Mouse (Mus musculus) neural tube, embryonic 12.5 days (tissue): Measurements from ENCODE around the gene Asb15. TPM values are rescaled to one million over a fixed set of nuclear protein-coding genes. Genes with fewer than 3 reads are reported as not detected.

Experiments used
- ATAC-seq: fragments of 200-750 bp; cut with Nextera tagmentation; 2 replicates; pipeline ENCODE4 v1.8.0; 2017; ENCODE audit warnings: low read depth, mild to moderate bottlenecking, moderate TSS enrichment, moderate library complexity; ENCODE audit not compliant: low FRiP score
- H3K27ac ChIP-seq: fragments of 300-500 bp; sonication (generic); 2 replicates; pipeline ENCODE4 v1.5.1; 2016
- H3K27me3 ChIP-seq: fragments of 300-500 bp; sonication (generic); replicated peaks from 2 replicates; pipeline ENCODE4 v1.6.1; 2016; ENCODE audit warnings: mild to moderate bottlenecking
- H3K36me3 ChIP-seq: fragments of 300-500 bp; sonication (generic); 2 replicates; pipeline ENCODE4 v1.6.1; 2016; ENCODE audit warnings: mild to moderate bottlenecking
- H3K4me1 ChIP-seq: fragments of 300-500 bp; sonication (generic); 2 replicates; pipeline ENCODE4 v1.6.1; 2016
- H3K4me2 ChIP-seq: fragments of 300-500 bp; sonication (generic); replicated peaks from 2 replicates; pipeline ENCODE4 v1.6.1; 2016; ENCODE audit warnings: mild to moderate bottlenecking
- H3K4me3 ChIP-seq: fragments of 300-500 bp; sonication (generic); 2 replicates; pipeline ENCODE4 v1.5.1; 2016
- H3K9ac ChIP-seq: fragments of 300-500 bp; sonication (generic); 2 replicates; pipeline ENCODE4 v1.6.1; 2016; ENCODE audit warnings: mild to moderate bottlenecking
- H3K9me3 ChIP-seq: fragments of 300-500 bp; sonication (generic); 2 replicates; pipeline ENCODE4 v1.6.1; 2016; ENCODE audit warnings: mild to moderate bottlenecking
- WGBS: fragments of 180-500 bp; shearing (Covaris S2); methylation state at CpG from one replicate; pipeline ENCODE4 v1.1.7; 2016; 5-methylcytosine and 5-hydroxymethylcytosine counted together
- polyA plus RNA-seq: library from polyadenylated mRNA; unstranded; fragments of >200 nt; fragmentation: Nextera tagmentation; extraction: Ambion mirVana; gene quantifications from 2 replicates; pipeline ENCODE4 v1.2.1, GENCODE M21; 2016

Asb15 gene
- polyA plus RNA-seq, 1 experiment from 2014 or later, result not detected

GRCm38 (mm10) chr6:24600726-24601125 is 72.8 kb downstream of the Asb15 start:
- no peak overlapping the region for H3K4me2 ChIP-seq
- H3K9me3 ChIP-seq, result no peaks in the 10 kb centered on the region
- H3K9ac ChIP-seq, result no peak overlapping the region
- no peak overlapping the region for H3K27ac ChIP-seq
- no peaks in the 10 kb centered on the region for H3K4me1 ChIP-seq
- no peaks in the 10 kb centered on the region for H3K27me3 ChIP-seq
- H3K4me3 ChIP-seq, result no peak overlapping the region
- no peaks in the 10 kb centered on the region for H3K36me3 ChIP-seq
- no peak for ATAC-seq
- WGBS, result 66% methylated on average over 4 of the region's 4 CpGs

- no peaks in the 10 kb centered on the region for H3K9me3 ChIP-seq
- H3K27me3 ChIP-seq, result no peaks in the 10 kb centered on the region
- H3K4me3 ChIP-seq, result no peak overlapping the region
- H3K4me1 ChIP-seq, result no peaks in the 10 kb centered on the region
- H3K27ac ChIP-seq, result no peak overlapping the region
- no peaks in the 10 kb centered on the region for H3K36me3 ChIP-seq
- H3K9ac ChIP-seq, result no peak overlapping the region
- 50% methylated on average over 1 of the region's 1 CpGs for WGBS
- no peak overlapping the region for H3K4me2 ChIP-seq
- ATAC-seq, result no peak
Observed at GRCm38 (mm10) chr6:24601668-24602067, 73.7 kb downstream of the Asb15 start.

GRCm38 (mm10) chr6:24602351-24602750 is 74.4 kb downstream of the Asb15 start:
- no peaks in the 10 kb centered on the region for H3K9me3 ChIP-seq
- ATAC-seq, result no peak
- WGBS, result 91% methylated on average over 3 of the region's 3 CpGs
- H3K9ac ChIP-seq, result no peak overlapping the region
- H3K27ac ChIP-seq, result no peak overlapping the region
- H3K27me3 ChIP-seq, result no peaks in the 10 kb centered on the region
- H3K4me1 ChIP-seq, result no peaks in the 10 kb centered on the region
- no peak overlapping the region for H3K4me2 ChIP-seq
- no peaks in the 10 kb centered on the region for H3K36me3 ChIP-seq
- H3K4me3 ChIP-seq, result no peak overlapping the region

GRCm38 (mm10) chr6:24602993-24603392 is 75.0 kb downstream of the Asb15 start:
- Histone ChIP-seq H3K27me3 (no peaks in the 10 kb centered on the region), H3K9ac (no peak overlapping the region), H3K4me2 (no peak overlapping the region), H3K36me3 (no peaks in the 10 kb centered on the region), H3K4me1 (no peaks in the 10 kb centered on the region), H3K9me3 (no peaks in the 10 kb centered on the region), H3K4me3 (no peak overlapping the region), H3K27ac (no peak overlapping the region)
- 95% methylated on average over 5 of the region's 5 CpGs for WGBS
- no peak for ATAC-seq

GRCm38 (mm10) chr6:24604289-24604688 is 76.3 kb downstream of the Asb15 start:
- ATAC-seq, result no peak
- Histone ChIP-seq H3K9ac (no peak overlapping the region), H3K4me1 (no peaks in the 10 kb centered on the region), H3K9me3 (no peaks in the 10 kb centered on the region), H3K27ac (no peak overlapping the region), H3K27me3 (no peaks in the 10 kb centered on the region), H3K4me3 (no peak overlapping the region), H3K36me3 (no peaks in the 10 kb centered on the region), H3K4me2 (no peak overlapping the region)
- 95% methylated on average over 7 of the region's 7 CpGs for WGBS

GRCm38 (mm10) chr6:24605631-24606030 is 77.7 kb downstream of the Asb15 start:
- no peak overlapping the region for H3K4me2 ChIP-seq
- no peaks in the 10 kb centered on the region for H3K27me3 ChIP-seq
- 93% methylated on average over 8 of the region's 8 CpGs for WGBS
- no peaks in the 10 kb centered on the region for H3K9me3 ChIP-seq
- H3K36me3 ChIP-seq, result no peaks in the 10 kb centered on the region
- ATAC-seq, result no peak
- no peak overlapping the region for H3K9ac ChIP-seq
- no peak overlapping the region for H3K4me3 ChIP-seq
- no peaks in the 10 kb centered on the region for H3K4me1 ChIP-seq
- no peak overlapping the region for H3K27ac ChIP-seq

GRCm38 (mm10) chr6:24606512-24606911 is 78.6 kb downstream of the Asb15 start:
- no peaks in the 10 kb centered on the region for H3K9me3 ChIP-seq
- WGBS, result 73% methylated on average over 10 of the region's 10 CpGs
- no peak overlapping the region for H3K4me3 ChIP-seq
- H3K36me3 ChIP-seq, result no peaks in the 10 kb centered on the region
- no peaks in the 10 kb centered on the region for H3K27me3 ChIP-seq
- no peaks in the 10 kb centered on the region for H3K4me1 ChIP-seq
- no peak overlapping the region for H3K27ac ChIP-seq
- ATAC-seq, result no peak
- no peak overlapping the region for H3K4me2 ChIP-seq
- no peak overlapping the region for H3K9ac ChIP-seq

GRCm38 (mm10) chr6:24607531-24607930 is 79.6 kb downstream of the Asb15 start:
- no peaks in the 10 kb centered on the region for H3K36me3 ChIP-seq
- no peaks in the 10 kb centered on the region for H3K4me1 ChIP-seq
- H3K27ac ChIP-seq, result no peak overlapping the region
- H3K4me2 ChIP-seq, result no peak overlapping the region
- no peaks in the 10 kb centered on the region for H3K27me3 ChIP-seq
- no peaks in the 10 kb centered on the region for H3K9me3 ChIP-seq
- H3K4me3 ChIP-seq, result no peak overlapping the region
- ATAC-seq, result no peak
- WGBS, result 87% methylated on average over 15 of the region's 15 CpGs
- H3K9ac ChIP-seq, result no peak overlapping the region

GRCm38 (mm10) chr6:24608129-24608528 is 80.2 kb downstream of the Asb15 start:
- Histone ChIP-seq H3K9me3 (no peaks in the 10 kb centered on the region), H3K9ac (no peak overlapping the region), H3K4me2 (no peak overlapping the region), H3K36me3 (no peaks in the 10 kb centered on the region; the same call in 1 of the 2 replicates), H3K27me3 (no peaks in the 10 kb centered on the region), H3K4me1 (no peaks in the 10 kb centered on the region), H3K4me3 (no peak overlapping the region), H3K27ac (no peak overlapping the region)
- ATAC-seq, result no peak
- 78% methylated on average over 4 of the region's 4 CpGs for WGBS

GRCm38 (mm10) chr6:24608682-24609081 is 80.7 kb downstream of the Asb15 start:
- H3K27me3 ChIP-seq, result no peaks in the 10 kb centered on the region
- no peak overlapping the region for H3K9ac ChIP-seq
- no peak overlapping the region for H3K4me2 ChIP-seq
- ATAC-seq, result no peak
- H3K9me3 ChIP-seq, result no peaks in the 10 kb centered on the region
- 91% methylated on average over 3 of the region's 3 CpGs for WGBS
- H3K27ac ChIP-seq, result no peak overlapping the region
- H3K4me1 ChIP-seq, result no peaks in the 10 kb centered on the region
- H3K4me3 ChIP-seq, result no peak overlapping the region
- no peaks in the 10 kb centered on the region; the same call in 1 of the 2 replicates for H3K36me3 ChIP-seq

- Histone ChIP-seq H3K27ac (no peak overlapping the region), H3K4me3 (no peak overlapping the region), H3K9me3 (no peaks in the 10 kb centered on the region), H3K4me2 (no peak overlapping the region), H3K4me1 (no peaks in the 10 kb centered on the region), H3K9ac (no peak overlapping the region), H3K36me3 (no peaks in the 10 kb centered on the region; the same call in 1 of the 2 replicates), H3K27me3 (no peaks in the 10 kb centered on the region)
- 77% methylated on average over 4 of the region's 4 CpGs for WGBS
- ATAC-seq, result no peak
Observed at GRCm38 (mm10) chr6:24609531-24609930, 81.6 kb downstream of the Asb15 start.

- Histone ChIP-seq H3K4me3 (no peak overlapping the region), H3K4me2 (no peak overlapping the region), H3K4me1 (no peaks in the 10 kb centered on the region), H3K9ac (no peak overlapping the region), H3K27me3 (no peaks in the 10 kb centered on the region), H3K36me3 (peaks cover 3% of the 10 kb centered on the region; the same call in 1 of the 2 replicates), H3K27ac (no peak overlapping the region), H3K9me3 (no peaks in the 10 kb centered on the region)
- WGBS, result 93% methylated on average over 4 of the region's 4 CpGs
- no peak for ATAC-seq
Observed at GRCm38 (mm10) chr6:24610358-24610757, 82.4 kb downstream of the Asb15 start.

- WGBS, result 91% methylated on average over 7 of the region's 7 CpGs
- Histone ChIP-seq H3K9me3 (no peaks in the 10 kb centered on the region), H3K4me2 (no peak overlapping the region), H3K4me3 (no peak overlapping the region), H3K27me3 (no peaks in the 10 kb centered on the region), H3K9ac (no peak overlapping the region), H3K36me3 (peaks cover 15% of the 10 kb centered on the region; the same call in 1 of the 2 replicates), H3K27ac (no peak overlapping the region), H3K4me1 (no peaks in the 10 kb centered on the region)
- no peak for ATAC-seq
Observed at GRCm38 (mm10) chr6:24612074-24612755, 84.3 kb downstream of the Asb15 start.
